Comparison of ENCODE assay signal across 30 mouse cellular contexts in the genomic region with DNA sequence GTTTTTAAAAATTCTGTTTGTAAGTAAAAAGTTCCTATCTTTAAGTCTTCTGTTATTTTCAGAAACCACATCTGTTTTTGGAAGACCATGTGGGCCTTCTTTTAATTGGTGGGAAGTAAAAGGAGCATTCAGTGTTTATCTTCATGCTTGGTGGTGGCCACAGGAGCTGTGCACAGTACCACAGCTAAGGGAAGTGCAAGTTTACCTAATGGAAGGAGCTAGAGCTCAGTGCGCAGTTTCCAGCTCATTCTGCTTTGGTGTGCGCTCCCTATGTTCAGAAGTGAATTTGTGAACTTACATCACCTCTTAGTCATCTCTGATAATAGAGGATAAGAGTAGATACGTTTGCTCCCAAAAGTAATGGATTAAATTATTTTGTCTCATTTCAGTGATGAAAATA. TPM values are rescaled to one million over a fixed set of nuclear protein-coding genes. Genes with fewer than 3 reads are reported as not detected.
"Had no signal": no experiment of that assay in that cellular context is flagged by ENCODE, and none has a peak within 500 bp of the region (broad histone marks: within the 10 kb centered on the region; RNA-seq: fewer than 3 reads in every experiment).

No protein-coding gene starts in this region.

- H3K4me1 ChIP-seq: limb, embryonic 12.5 days; limb, embryonic 15.5 days; liver, embryonic 13.5 days; midbrain, embryonic 10.5 days; midbrain, embryonic 13.5 days had no signal

- DNase-seq: kidney, adult 18-20 months; kidney, adult 9 months; kidney, postnatal 14 days; kidney, postnatal 4 days; liver, embryonic 13.5 days; lung, embryonic 14.5 days; right cerebral cortex, postnatal 14 days; right cerebral cortex, postnatal 4 days; thymus, adult 2 months; thymus, postnatal 14 days; thymus, postnatal 4 days had no signal

- H3K4me3 ChIP-seq: limb, embryonic 12.5 days; limb, embryonic 15.5 days; liver, embryonic 13.5 days; megakaryocyte, embryonic 14.5 days; midbrain, embryonic 10.5 days; midbrain, embryonic 13.5 days had no signal

- ATAC-seq: inflammation-experienced regulatory T-cells, adult 6 months; lung, postnatal 0 days; midbrain, embryonic 13.5 days had no signal

- H3K9me3 ChIP-seq: limb, embryonic 12.5 days; limb, embryonic 15.5 days; liver, embryonic 13.5 days; megakaryocyte, embryonic 14.5 days; midbrain, embryonic 10.5 days; midbrain, embryonic 13.5 days had no signal

- H3K9ac ChIP-seq: limb, embryonic 12.5 days; limb, embryonic 15.5 days; liver, embryonic 13.5 days; lung, embryonic 14.5 days; midbrain, embryonic 13.5 days had no signal

- H3K4me2 ChIP-seq: limb, embryonic 12.5 days; limb, embryonic 15.5 days; liver, embryonic 13.5 days; lung, embryonic 14.5 days; midbrain, embryonic 13.5 days had no signal

- H3K27me3 ChIP-seq: limb, embryonic 12.5 days; limb, embryonic 15.5 days; liver, embryonic 13.5 days; megakaryocyte, embryonic 14.5 days; midbrain, embryonic 13.5 days had no signal

- H3K27ac ChIP-seq: limb, embryonic 12.5 days; limb, embryonic 15.5 days; liver, embryonic 13.5 days; macrophage; midbrain, embryonic 10.5 days; midbrain, embryonic 13.5 days had no signal

- H3K36me3 ChIP-seq: limb, embryonic 12.5 days; limb, embryonic 15.5 days; liver, embryonic 13.5 days; midbrain, embryonic 10.5 days; midbrain, embryonic 13.5 days had no signal

RNA-seq across cellular contexts. Expression of a gene that starts 40.2 kb away (rescaled TPM):
- total RNA-seq: layer of hippocampus, adult 18-20 months; layer of hippocampus, postnatal 25 days; left cerebral cortex, adult 18-20 months; left cerebral cortex, postnatal 10 days; left cerebral cortex, postnatal 36 days; midbrain, postnatal 0 days had no signal
- polyA plus RNA-seq: inflammation-experienced regulatory T-cells, adult 6 months; kidney, embryonic 16.5 days; limb, embryonic 12.5 days; limb, embryonic 15.5 days; liver, embryonic 13.5 days; liver, embryonic 16.5 days; lung, embryonic 14.5 days; lung, postnatal 0 days; macrophage; midbrain, embryonic 10.5 days; midbrain, embryonic 13.5 days; midbrain, postnatal 0 days; neural tube, embryonic 11.5 days; neural tube, embryonic 14.5 days; stomach, embryonic 14.5 days; thymus, adult 2 months had no signal
